Mouse (Mus musculus) B cell, adult 2 months (primary cell): ENCODE results near the gene Nod1.

ENCODE experiments used
- DNase-seq, 2 experiments: peaks; one replicate each; pipeline ENCODE4 v3.0.0; 2022

Gene Nod1

GRCm38 (mm10) chr6:54878546-54878945 lies 93.9 kb downstream of the Nod1 start:
- no peak for DNase-seq

- DNase-seq: no peak
Measured at GRCm38 (mm10) chr6:54877651-54878050, 94.8 kb downstream of the Nod1 start.

DNA sequence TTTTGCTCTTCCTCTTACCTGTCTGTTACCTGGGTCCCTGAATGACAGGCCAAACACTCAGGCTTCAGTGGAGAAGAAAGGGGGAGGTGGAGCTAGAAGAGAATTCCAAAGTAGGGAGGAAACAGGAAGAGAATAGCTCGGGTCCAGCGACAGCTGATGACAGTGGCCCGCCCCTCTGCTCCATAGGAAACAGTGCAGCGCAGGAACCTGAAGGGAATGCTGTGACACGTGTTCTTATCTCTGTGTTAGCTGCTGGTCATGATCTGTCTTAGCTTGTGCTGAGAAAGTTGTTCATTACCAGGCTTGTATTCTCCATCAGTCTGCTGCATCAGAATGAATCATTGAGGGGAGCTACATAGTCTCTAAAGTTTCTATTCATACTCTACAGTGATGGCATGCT lies 95.6 kb downstream of the Nod1 start:
- DNase-seq: no peak
